Mouse (Mus musculus): ENCODE measurements around the gene Sdk2.

Gene Sdk2

GRCm38 (mm10) chr11:113737553-113737854, 329.3 kb downstream of the Sdk2 start:
- no peak for DNase-seq (ENCODE audit: low read depth)

- DNase-seq (ENCODE audit: low read depth), result no peak
These were observed 329.8 kb downstream of the Sdk2 start for GRCm38 (mm10) chr11:113736848-113737552.

- no peak for DNase-seq (ENCODE audit: low read depth)
These were observed 331.7 kb downstream of the Sdk2 start for GRCm38 (mm10) chr11:113735151-113735550.

GRCm38 (mm10) chr11:113733631-113734364, 333.0 kb downstream of the Sdk2 start:
- DNase-seq (ENCODE audit: low read depth), result no peak

- no peak for DNase-seq (ENCODE audit: low read depth)
These were observed 334.8 kb downstream of the Sdk2 start for GRCm38 (mm10) chr11:113731945-113732612.

GRCm38 (mm10) chr11:113730879-113731278, 336.0 kb downstream of the Sdk2 start:
- no peak for DNase-seq (ENCODE audit: low read depth)

- DNase-seq (ENCODE audit: low read depth), result no peak
These were observed 336.9 kb downstream of the Sdk2 start for GRCm38 (mm10) chr11:113729917-113730316.

- no peak for DNase-seq (ENCODE audit: low read depth)
These were observed 337.6 kb downstream of the Sdk2 start for GRCm38 (mm10) chr11:113729239-113729638.

- DNase-seq (ENCODE audit: low read depth), result no peak
These were observed 338.9 kb downstream of the Sdk2 start for GRCm38 (mm10) chr11:113727992-113728391.

GRCm38 (mm10) chr11:113726994-113727888, 339.6 kb downstream of the Sdk2 start:
- no peak for DNase-seq (ENCODE audit: low read depth)

Data from c-Kit-positive CD71-positive TER-119-negative erythroid progenitor cells, embryonic 14.5 days (primary cell).